Mouse (Mus musculus) C2C12 (cell line): Measurements from ENCODE around the gene Fsip1.

Experiments used
- CTCF ChIP-seq: IDR thresholded peaks from one replicate; pipeline ENCODE4 v1.5.1; 2011; ENCODE audit not compliant: control insufficient read depth, insufficient read depth, insufficient read length
- FOSL1 ChIP-seq: IDR thresholded peaks from one replicate; pipeline ENCODE4 v1.8.0; 2011; ENCODE audit warnings: mild to moderate bottlenecking, low read length; ENCODE audit not compliant: poor library complexity, insufficient read depth, severe bottlenecking
- MAX ChIP-seq: IDR thresholded peaks from one replicate; pipeline ENCODE4 v1.6.1; 2011; ENCODE audit warnings: mild to moderate bottlenecking, control low read depth
- MYOD1 ChIP-seq: IDR thresholded peaks from one replicate; pipeline ENCODE4 v1.6.1; 2011; ENCODE audit warnings: low read depth; ENCODE audit not compliant: control insufficient read depth, insufficient read length
- MYOG ChIP-seq: IDR thresholded peaks from one replicate; pipeline ENCODE4 v1.6.1; 2011; ENCODE audit not compliant: control insufficient read depth, insufficient read length; ENCODE audit errors: extremely low read depth
- USF1 ChIP-seq: IDR thresholded peaks from one replicate; pipeline ENCODE4 v1.6.1; 2011; ENCODE audit warnings: low read depth, mild to moderate bottlenecking, control low read depth, moderate library complexity

- TF ChIP-seq CTCF, result no peak
- no peak for TF ChIP-seq FOSL1
- no peak for TF ChIP-seq USF1
- TF ChIP-seq MYOG, result no peak
- TF ChIP-seq MAX, result no peak
- no peak for TF ChIP-seq MYOD1
Measured at GRCm38 (mm10) chr2:118091226-118091625, 165.5 kb downstream of the Fsip1 start.
